Mouse (Mus musculus): ENCODE measurements around the gene Stil. TPM values are rescaled to one million over a fixed set of nuclear protein-coding genes. Genes with fewer than 3 reads are reported as not detected.
A peak's percentile ranks its signal among the peaks of the same experiment; 100 is the strongest.

The Stil gene
- polyA plus RNA-seq, 1 experiment from 2014 or later = 7.2 TPM

DNA sequence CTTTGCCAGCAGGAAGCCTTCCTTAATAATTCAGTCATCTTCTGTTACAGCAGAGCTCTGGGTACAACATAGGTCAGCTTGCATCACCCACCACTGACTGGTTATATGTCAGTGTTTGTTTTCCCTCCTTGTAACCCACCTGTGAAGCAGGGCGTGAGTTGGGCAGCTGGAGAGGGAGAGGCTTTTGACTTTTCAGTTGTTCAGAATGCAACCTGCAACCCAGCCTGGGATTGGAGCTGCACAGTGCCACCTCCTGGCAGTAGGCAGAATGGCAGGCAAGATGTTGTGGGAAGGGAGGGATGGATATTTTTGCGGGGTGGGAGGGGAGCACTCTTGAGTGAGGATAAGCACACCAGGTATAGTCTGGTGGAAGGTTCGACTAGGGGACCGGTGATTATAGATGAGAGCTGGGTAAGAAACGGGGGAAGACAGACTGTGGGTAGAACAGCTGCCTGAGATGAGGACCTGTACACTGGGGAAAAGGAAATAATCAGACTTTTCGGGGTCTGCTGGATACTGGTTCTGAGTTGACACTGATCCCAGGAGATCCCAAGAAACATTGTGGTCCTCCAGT lies 85.7 kb downstream of the Stil start:
- Histone ChIP-seq H3K4me2 (ENCODE audit: low read depth, low read length) (no peak overlapping the region), H3K9me3 (ENCODE audit: control insufficient read depth, low read length) (no peaks in the 10 kb centered on the region), H3K9ac (ENCODE audit: low read depth, low read length) (no peak overlapping the region), H3K27ac (ENCODE audit: low read length) (no peak overlapping the region), H3K27me3 (replicated peaks; ENCODE audit: control insufficient read depth, insufficient read depth, low read length) (no peaks in the 10 kb centered on the region), H3K36me3 (ENCODE audit: control insufficient read depth, insufficient read depth, low read length) (no peaks in the 10 kb centered on the region), H3K4me3 (ENCODE audit: low read length) (no peak overlapping the region), H3K4me1 (ENCODE audit: control insufficient read depth, insufficient read depth, low read length) (peaks cover 9% of the 10 kb centered on the region)
- WGBS = 15% methylated on average over 6 of the region's 6 CpGs
- ATAC-seq = no peak

- no peak overlapping the region for H3K27ac ChIP-seq (ENCODE audit: low read length)
- 55% methylated on average over 4 of the region's 4 CpGs for WGBS
- ATAC-seq = no peak
Measured at GRCm38 (mm10) chr4:115086257-115086656, 86.3 kb downstream of the Stil start.

DNA sequence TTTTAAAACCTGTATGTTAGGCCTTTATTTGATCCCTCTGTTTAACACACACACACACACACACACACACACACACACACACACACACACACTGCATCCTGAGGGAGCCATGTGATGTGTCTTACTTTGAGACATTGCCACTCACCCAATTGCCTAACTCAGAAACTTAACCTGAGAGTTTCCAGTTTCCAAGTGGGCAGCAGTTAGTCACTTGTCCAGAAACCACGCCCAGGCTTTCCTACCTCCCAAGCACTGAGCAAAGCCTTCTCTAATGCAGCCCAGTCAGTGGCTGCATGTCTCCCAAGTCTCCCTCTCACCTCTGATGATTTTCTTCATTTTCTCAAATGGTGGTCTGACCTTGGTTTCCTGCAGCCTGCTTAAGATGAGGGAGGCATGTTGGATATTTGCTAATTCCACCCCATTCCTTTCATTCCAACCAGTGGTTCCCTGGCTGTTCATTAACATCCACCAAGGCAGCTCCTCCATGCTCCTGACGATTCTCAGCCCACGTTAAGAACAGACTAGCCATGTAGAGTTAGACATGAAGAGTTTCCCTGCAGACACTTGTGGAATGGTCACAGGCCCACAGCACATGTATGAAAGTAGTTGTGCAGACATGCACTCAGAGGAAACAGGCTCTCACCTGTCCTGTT lies 86.9 kb downstream of the Stil start:
- H3K4me1 ChIP-seq (ENCODE audit: control insufficient read depth, insufficient read depth, low read length) = peaks cover 9% of the 10 kb centered on the region
- no peak overlapping the region for H3K4me2 ChIP-seq (ENCODE audit: low read depth, low read length)
- H3K36me3 ChIP-seq (ENCODE audit: control insufficient read depth, insufficient read depth, low read length) = no peaks in the 10 kb centered on the region
- WGBS = 42% methylated on average over 3 of the region's 3 CpGs
- H3K4me3 ChIP-seq (ENCODE audit: low read length) = no peak overlapping the region
- H3K27me3 ChIP-seq (replicated peaks; ENCODE audit: control insufficient read depth, insufficient read depth, low read length) = no peaks in the 10 kb centered on the region
- no peaks in the 10 kb centered on the region for H3K9me3 ChIP-seq (ENCODE audit: control insufficient read depth, low read length)
- H3K27ac ChIP-seq (ENCODE audit: low read length) = peak overlapping the region; percentile 24; the same call in 1 of the 2 replicates
- no peak for ATAC-seq
- no peak overlapping the region for H3K9ac ChIP-seq (ENCODE audit: low read depth, low read length)

More at GRCm38 (mm10) chr4:115086257-115086656, 86.3 kb downstream of the Stil start:
- Histone ChIP-seq H3K27me3 (replicated peaks; ENCODE audit: control insufficient read depth, insufficient read depth, low read length) (no peaks in the 10 kb centered on the region), H3K4me3 (ENCODE audit: low read length) (no peak overlapping the region), H3K36me3 (ENCODE audit: control insufficient read depth, insufficient read depth, low read length) (no peaks in the 10 kb centered on the region), H3K9me3 (ENCODE audit: control insufficient read depth, low read length) (no peaks in the 10 kb centered on the region), H3K4me1 (ENCODE audit: control insufficient read depth, insufficient read depth, low read length) (peaks cover 9% of the 10 kb centered on the region), H3K9ac (ENCODE audit: low read depth, low read length) (no peak overlapping the region), H3K4me2 (ENCODE audit: low read depth, low read length) (0 out of 2 replicates have a peak overlapping the region, but pooled peaks have one; percentile 3)

DNA sequence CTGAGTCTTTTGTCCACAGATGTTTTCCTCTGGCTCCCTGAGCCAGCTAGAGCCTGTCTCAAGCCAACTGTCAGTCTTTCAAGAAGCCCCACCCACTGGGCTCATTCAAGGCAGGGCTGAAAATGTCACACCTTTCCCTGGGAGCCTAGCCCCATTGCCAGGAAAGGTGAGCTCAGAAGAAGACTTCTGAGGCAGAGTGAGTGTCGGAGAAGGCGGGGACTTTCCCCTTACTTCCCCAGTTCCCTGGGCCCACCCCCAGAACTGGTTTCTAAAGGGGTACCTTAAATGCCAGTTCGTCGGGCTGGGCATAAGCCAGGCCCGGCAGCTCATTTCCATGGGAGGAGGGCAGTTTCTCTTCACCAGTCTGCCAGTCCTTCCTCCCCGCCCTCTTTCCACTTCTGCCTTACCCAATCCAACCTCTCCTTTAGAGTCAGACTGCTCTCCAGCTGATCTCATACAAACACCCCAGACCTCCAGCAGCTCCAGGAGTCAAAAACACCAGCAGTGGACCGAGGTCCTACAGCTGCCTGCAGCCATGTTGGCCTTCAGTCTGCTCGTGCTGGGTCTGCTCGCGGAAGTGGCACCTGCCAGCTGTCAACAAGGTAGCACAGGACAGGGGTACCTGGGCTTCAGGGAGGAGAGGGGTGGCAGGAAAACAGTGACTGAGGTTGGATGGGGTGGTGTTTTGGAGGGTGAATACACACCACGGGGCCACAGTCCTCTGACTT lies 88.8 kb downstream of the Stil start, which contains the start of gene Pdzk1ip1:
Pdzk1ip1 (plus strand) TSS at position 98 of the 728 bp plus-strand sequence.
- peak within 1 kb of the TSS; percentile 69 for H3K9ac ChIP-seq (ENCODE audit: low read depth, low read length)

GRCm38 (mm10) chr4:115090592-115090991 lies 90.6 kb downstream of the Stil start:
- Histone ChIP-seq H3K9ac (ENCODE audit: low read depth, low read length) (peak overlapping the region; percentile 54; the same call in 1 of the 2 replicates), H3K4me1 (ENCODE audit: control insufficient read depth, insufficient read depth, low read length) (peaks cover 18% of the 10 kb centered on the region), H3K9me3 (ENCODE audit: control insufficient read depth, low read length) (no peaks in the 10 kb centered on the region), H3K36me3 (ENCODE audit: control insufficient read depth, insufficient read depth, low read length) (no peaks in the 10 kb centered on the region), H3K4me2 (ENCODE audit: low read depth, low read length) (peak overlapping the region; percentile 46), H3K27me3 (replicated peaks; ENCODE audit: control insufficient read depth, insufficient read depth, low read length) (no peaks in the 10 kb centered on the region), H3K4me3 (ENCODE audit: low read length) (peak overlapping the region; percentile 43), H3K27ac (ENCODE audit: low read length) (peak overlapping the region; percentile 74)
- WGBS = 62% methylated on average over 2 of the region's 2 CpGs
- ATAC-seq = peak; percentile 83

More for the DNA sequence above, 88.8 kb downstream of the Stil start, which contains the start of gene Pdzk1ip1:
- no peaks in the 10 kb centered on the region for H3K27me3 ChIP-seq (replicated peaks; ENCODE audit: control insufficient read depth, insufficient read depth, low read length)
- ATAC-seq = peak; percentile 75
- 20% methylated on average over 11 of the region's 11 CpGs for WGBS
- H3K4me3 ChIP-seq (ENCODE audit: low read length) = peak within 1 kb of the TSS; percentile 43
- H3K9me3 ChIP-seq (ENCODE audit: control insufficient read depth, low read length) = no peaks in the 10 kb centered on the region
- H3K4me1 ChIP-seq (ENCODE audit: control insufficient read depth, insufficient read depth, low read length) = peaks cover 16% of the 10 kb centered on the region
- H3K27ac ChIP-seq (ENCODE audit: low read length) = peak within 1 kb of the TSS; percentile 74
- H3K4me2 ChIP-seq (ENCODE audit: low read depth, low read length) = peak within 1 kb of the TSS; percentile 46
- H3K36me3 ChIP-seq (ENCODE audit: control insufficient read depth, insufficient read depth, low read length) = no peaks in the 10 kb centered on the region

DNA sequence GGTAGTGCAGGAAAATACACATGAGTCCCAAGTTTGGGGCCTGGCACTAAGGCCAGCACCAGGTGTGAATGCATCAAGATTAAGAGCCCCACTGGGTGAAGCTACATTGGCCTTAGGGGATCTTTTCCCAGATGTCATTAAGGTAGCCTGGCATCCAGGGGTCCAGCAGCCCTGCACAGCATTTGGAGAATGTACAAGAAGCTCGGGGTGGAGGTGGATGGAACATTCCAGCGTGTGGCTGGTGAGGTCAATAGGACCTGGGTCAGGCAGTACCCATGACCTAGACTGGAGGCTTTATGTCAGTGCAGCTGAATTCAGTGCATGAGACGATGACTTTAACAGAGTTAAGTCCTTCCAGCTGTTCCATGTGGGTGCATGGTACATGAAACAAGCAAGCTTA lies 91.8 kb downstream of the Stil start:
- no peak overlapping the region for H3K9ac ChIP-seq (ENCODE audit: low read depth, low read length)
- H3K27ac ChIP-seq (ENCODE audit: low read length) = no peak overlapping the region
- H3K27me3 ChIP-seq (replicated peaks; ENCODE audit: control insufficient read depth, insufficient read depth, low read length) = no peaks in the 10 kb centered on the region; the same call in 1 of the 2 replicates
- no peak overlapping the region for H3K4me3 ChIP-seq (ENCODE audit: low read length)
- no peak for ATAC-seq
- no peaks in the 10 kb centered on the region for H3K36me3 ChIP-seq (ENCODE audit: control insufficient read depth, insufficient read depth, low read length)
- 81% methylated on average over 3 of the region's 3 CpGs for WGBS
- H3K4me2 ChIP-seq (ENCODE audit: low read depth, low read length) = 0 out of 2 replicates have a peak overlapping the region, but pooled peaks have one; percentile 40
- no peaks in the 10 kb centered on the region for H3K9me3 ChIP-seq (ENCODE audit: control insufficient read depth, low read length)
- peaks cover 28% of the 10 kb centered on the region for H3K4me1 ChIP-seq (ENCODE audit: control insufficient read depth, insufficient read depth, low read length)

Other genes with a start within 250 kb of the Stil start
- gene Gm12830, start 178.4 kb upstream of the Stil start, polyA plus RNA-seq (2015; fragmentation: Nextera tagmentation; extraction: Ambion mirVana) = not detected in 2 replicates
- gene Foxd2, start 91.3 kb upstream of the Stil start, polyA plus RNA-seq (2015; fragmentation: Nextera tagmentation; extraction: Ambion mirVana) = 0.11 and 0.21 TPM in 2 replicates
- gene Foxe3, start 74.1 kb upstream of the Stil start, polyA plus RNA-seq (2015; fragmentation: Nextera tagmentation; extraction: Ambion mirVana) = not detected in 2 replicates
- gene Cmpk1, start 12.9 kb upstream of the Stil start, polyA plus RNA-seq (2015; fragmentation: Nextera tagmentation; extraction: Ambion mirVana) = 134 and 153 TPM in 2 replicates
- gene Tal1, start 56.3 kb downstream of the Stil start, polyA plus RNA-seq (2015; fragmentation: Nextera tagmentation; extraction: Ambion mirVana) = 0.38 and 0.70 TPM in 2 replicates
- 256 and 335 TPM in 2 replicates for gene Pdzk1ip1, start 88.5 kb downstream of the Stil start, polyA plus RNA-seq (2015; fragmentation: Nextera tagmentation; extraction: Ambion mirVana)
- 0.20 and 0.31 TPM in 2 replicates for gene Cyp4x1, start 134.1 kb downstream of the Stil start, polyA plus RNA-seq (2015; fragmentation: Nextera tagmentation; extraction: Ambion mirVana)
- gene Cyp4a29, start 241.9 kb downstream of the Stil start, polyA plus RNA-seq (2015; fragmentation: Nextera tagmentation; extraction: Ambion mirVana) = not detected in 2 replicates

All from intestine, embryonic 16.5 days (tissue).